ENCODE assay signal across 27 mouse cellular contexts in genomic region chr8:126901612-126902011, GRCm38 (mm10). TPM values are rescaled to one million over a fixed set of nuclear protein-coding genes. Genes with fewer than 3 reads are reported as not detected.
DNase-seq lines count a peak whose midpoint lies in the region; ATAC-seq and TF ChIP-seq lines count a peak whose summit lies in the region.
"Had no signal": no experiment of that assay in that cellular context is flagged by ENCODE, and none has a peak within 500 bp of the region (broad histone marks: within the 10 kb centered on the region; RNA-seq: fewer than 3 reads in every experiment).

No protein-coding gene starts in this region.

- H3K27ac ChIP-seq in heart, embryonic 11.5 days (ENCODE audit: low read depth, low read length) = no peak overlapping the region
- H3K27ac ChIP-seq in intestine, postnatal 0 days (ENCODE audit: low read depth, low read length) = peak overlapping the region; percentile 89
- H3K27ac ChIP-seq in stomach, embryonic 15.5 days = no peak overlapping the region
- H3K27ac ChIP-seq: forebrain, embryonic 13.5 days; hindbrain, embryonic 14.5 days; liver, embryonic 15.5 days; midbrain, embryonic 10.5 days had no signal

- DNase-seq in heart, adult 11 months = peak; percentile 86
- DNase-seq in A20 (ENCODE audit: low read depth, low spot score) = peak; percentile 56
- no peak for DNase-seq in ovary, postnatal 10 days (ENCODE audit: low spot score)
- no peak for DNase-seq in layer of hippocampus, adult 8-10 months (ENCODE audit: low spot score in 2 of 2)
- DNase-seq: adrenal gland, postnatal 10 days; cerebellum, adult 11-12 months; cerebellum, postnatal 36 days; gastrocnemius, postnatal 10 days; heart, adult 18-20 months; heart, postnatal 36 days; kidney, adult 18-20 months; kidney, postnatal 25 days; layer of hippocampus, adult 9-11 months; right cerebral cortex, postnatal 4 days; thymus, adult 18-20 months; thymus, postnatal 4 days had no signal

- no peaks in the 10 kb centered on the region for H3K36me3 ChIP-seq in heart, embryonic 11.5 days (ENCODE audit: control insufficient read depth, insufficient read depth, low read length)
- H3K36me3 ChIP-seq in intestine, postnatal 0 days (ENCODE audit: control insufficient read depth, insufficient read depth) = no peaks in the 10 kb centered on the region
- H3K36me3 ChIP-seq in stomach, embryonic 15.5 days = no peaks in the 10 kb centered on the region
- H3K36me3 ChIP-seq: G1E; liver, embryonic 15.5 days; midbrain, embryonic 10.5 days had no signal

- WGBS in heart, embryonic 11.5 days (ENCODE audit: insufficient replicate concordance) = 89% methylated on average over 1 of the region's 1 CpGs
- WGBS in intestine, postnatal 0 days = 40% methylated on average over 1 of the region's 1 CpGs
- 52% methylated on average over 1 of the region's 1 CpGs for WGBS in stomach, embryonic 15.5 days

- TF ChIP-seq CTCF in intestine, postnatal 0 days (IDR thresholded peaks at IDR 0.05; ENCODE audit: low read depth) = no peak

- no peak overlapping the region for H3K9ac ChIP-seq in heart, embryonic 11.5 days (ENCODE audit: low read depth, low read length)
- no peak overlapping the region for H3K9ac ChIP-seq in intestine, postnatal 0 days (ENCODE audit: low read depth, low read length)
- no peak overlapping the region for H3K9ac ChIP-seq in stomach, embryonic 15.5 days
- H3K9ac ChIP-seq: forebrain, embryonic 13.5 days; hindbrain, embryonic 14.5 days; liver, embryonic 15.5 days had no signal

- H3K27me3 ChIP-seq in heart, embryonic 11.5 days (ENCODE audit: control insufficient read depth, insufficient read depth, low read length) = no peaks in the 10 kb centered on the region
- H3K27me3 ChIP-seq in intestine, postnatal 0 days (replicated peaks; ENCODE audit: control insufficient read depth, insufficient read depth, low read length) = no peaks in the 10 kb centered on the region
- no peaks in the 10 kb centered on the region for H3K27me3 ChIP-seq in stomach, embryonic 15.5 days (replicated peaks)
- H3K27me3 ChIP-seq: forebrain, embryonic 13.5 days; liver, embryonic 15.5 days had no signal

- no peak overlapping the region for H3K4me2 ChIP-seq in heart, embryonic 11.5 days
- no peak overlapping the region for H3K4me2 ChIP-seq in intestine, postnatal 0 days (replicated peaks; ENCODE audit: low read depth)
- no peak overlapping the region for H3K4me2 ChIP-seq in stomach, embryonic 15.5 days
- H3K4me2 ChIP-seq: forebrain, embryonic 13.5 days; hindbrain, embryonic 14.5 days; liver, embryonic 15.5 days had no signal

- H3K9me3 ChIP-seq in heart, embryonic 11.5 days (replicated peaks; ENCODE audit: control insufficient read depth, low read length) = no peaks in the 10 kb centered on the region; the same call in 1 of the 2 replicates
- H3K9me3 ChIP-seq in intestine, postnatal 0 days (ENCODE audit: control insufficient read depth) = no peaks in the 10 kb centered on the region
- no peaks in the 10 kb centered on the region for H3K9me3 ChIP-seq in stomach, embryonic 15.5 days
- H3K9me3 ChIP-seq: G1E; liver, embryonic 15.5 days; midbrain, embryonic 10.5 days had no signal

- H3K4me1 ChIP-seq in heart, embryonic 11.5 days (ENCODE audit: control insufficient read depth, insufficient read depth, low read length) = no peaks in the 10 kb centered on the region
- 0 out of 2 replicates have a peak, but pooled peaks cover 4% of the 10 kb centered on the region for H3K4me1 ChIP-seq in intestine, postnatal 0 days (replicated peaks; ENCODE audit: control insufficient read depth, insufficient read depth, low read length)
- peaks cover 4% of the 10 kb centered on the region; the same call in 1 of the 2 replicates for H3K4me1 ChIP-seq in stomach, embryonic 15.5 days
- H3K4me1 ChIP-seq: forebrain, embryonic 13.5 days had no signal

- ATAC-seq in heart, embryonic 11.5 days (replicated peaks; ENCODE audit: insufficient number of reproducible peaks, low FRiP score, low TSS enrichment) = no peak
- peak; percentile 55 for ATAC-seq in intestine, postnatal 0 days
- ATAC-seq in stomach, embryonic 15.5 days (ENCODE audit: insufficient read depth, low FRiP score, low read depth) = peak; percentile 33; the same call in 1 of the 2 replicates
- no peak for ATAC-seq in erythroblast, adult 5-6 weeks (replicated peaks; ENCODE audit: low FRiP score, poor library complexity, severe bottlenecking)
- ATAC-seq: activated CD4-positive, CD25-positive, alpha-beta regulatory T cell, adult 4 months; CD4-positive, CD25-positive, alpha-beta regulatory T cell, adult 4 months; forebrain, embryonic 13.5 days had no signal

- no peak overlapping the region for H3K4me3 ChIP-seq in heart, embryonic 11.5 days (ENCODE audit: low read depth, low read length)
- H3K4me3 ChIP-seq in intestine, postnatal 0 days (ENCODE audit: low read depth, low read length) = no peak overlapping the region
- no peak overlapping the region for H3K4me3 ChIP-seq in stomach, embryonic 15.5 days (replicated peaks)
- H3K4me3 ChIP-seq: forebrain, embryonic 13.5 days; liver, embryonic 15.5 days; midbrain, embryonic 10.5 days had no signal

RNA-seq across cellular contexts. Expression of gene Tomm20, which starts 44.0 kb away (rescaled TPM):
- polyA plus RNA-seq in heart, embryonic 11.5 days (2014; fragmentation: Nextera tagmentation; extraction: Ambion mirVana) = 237 and 242 TPM in 2 replicates
- 278 and 296 TPM in 2 replicates for polyA plus RNA-seq in intestine, postnatal 0 days (2015; fragmentation: Nextera tagmentation; extraction: Ambion mirVana)
- 226 and 231 TPM in 2 replicates for polyA plus RNA-seq in stomach, embryonic 15.5 days (2015; fragmentation: Nextera tagmentation; extraction: Ambion mirVana)
- total RNA-seq in erythroblast, adult 5-6 weeks (2015; ENCODE audit: low replicate concordance) = 14.4 and 15.8 TPM in 2 replicates
- total RNA-seq in erythroblast, adult 5-6 weeks (2017; ENCODE audit: low replicate concordance) = 42.5 and 56.2 TPM in 2 replicates
- total RNA-seq in layer of hippocampus, adult 8-10 months (2022) = 100 to 1,000 TPM; 187 to 204 (median 195) TPM

Comparison
In these comparisons a context has a peak if more than half of its experiments do, and no peak if none do; other contexts are left out.
1. DNase-seq: peak in heart, adult 11 months (single experiment) and A20 (single experiment); none in ovary, postnatal 10 days (single experiment) and layer of hippocampus, adult 8-10 months (0 of 2).
2. ATAC-seq: peak in intestine, postnatal 0 days (single experiment) and stomach, embryonic 15.5 days (single experiment); none in heart, embryonic 11.5 days (single experiment) and erythroblast, adult 5-6 weeks (single experiment).